Mouse (Mus musculus) frontal cortex, adult 2 months (tissue): ENCODE measurements around the gene Btbd35f20. TPM values are rescaled to one million over a fixed set of nuclear protein-coding genes. Genes with fewer than 3 reads are reported as not detected.
"Not testable (repeated sequence)": the region's sequence is repeated elsewhere in the genome, so short reads cannot be mapped to it uniquely, and the experiment has no call there.

ENCODE experiments used
- DNase-seq, 2 experiments: peaks; one replicate each; pipeline ENCODE4 v3.0.0; 2022; ENCODE audit warnings: low spot score in 1 of 2; ENCODE audit errors: extremely low spot score in 1 of 2
- polyA plus RNA-seq: library from polyadenylated mRNA; depleted of rRNA; stranded (reverse); fragments of >200 nt; gene quantifications from 2 replicates; pipeline ENCODE4 v1.2.3, GENCODE M21; 2012; rRNA removed

Gene Btbd35f20
- not detected in 2 replicates for polyA plus RNA-seq

GRCm38 (mm10) chrX:4291145-4291544 lies at the start of gene Btbd35f20:
TSS of gene Btbd35f20 (minus strand) at chrX:4291245.
- not testable (repeated sequence) for DNase-seq

Other genes with a start within 250 kb of the Btbd35f20 start
- not detected in 2 replicates for gene Btbd35f28, start 94.7 kb downstream of the Btbd35f20 start, polyA plus RNA-seq
- not detected in 2 replicates for gene Btbd35f17, start 79.4 kb upstream of the Btbd35f20 start, polyA plus RNA-seq